Mouse (Mus musculus): ENCODE results near the gene Ifitm3. TPM values are rescaled to one million over a fixed set of nuclear protein-coding genes. Genes with fewer than 3 reads are reported as not detected.

Gene Ifitm3
- total and polyA plus RNA-seq, 3 experiments = 0.25 TPM; not detected in 2

GRCm38 (mm10) chr7:140971479-140972171 is 38.9 kb downstream of the Ifitm3 start:
- Histone ChIP-seq H3K4me2 (ENCODE audit: insufficient read depth, low read depth, poor library complexity, severe bottlenecking) (no peak overlapping the region), H3K79me2 (replicated peaks; ENCODE audit: control insufficient read depth, extremely low read depth, insufficient read depth, poor library complexity, severe bottlenecking) (no peaks in the 10 kb centered on the region), H3K27ac (ENCODE audit: insufficient read depth, low read depth) (no peak overlapping the region), H3K4me1 (ENCODE audit: control insufficient read depth in 1 of 2, insufficient read depth in 2 of 2) (peaks cover 18 to 70% of the 10 kb centered on the region in 2 experiments), H3K9me3 (replicated peaks; ENCODE audit: low read length) (no peaks in the 10 kb centered on the region), H3K27me3 (replicated peaks) (no peaks in the 10 kb centered on the region), H3K36me3 (replicated peaks in 1 of 2; ENCODE audit: control insufficient read depth in 1 of 2, insufficient read depth in 1 of 2, low read length in 1 of 2) (no peaks in the 10 kb centered on the region), H3K9ac (ENCODE audit: insufficient read depth, low read depth) (no peak overlapping the region), H3K4me3 (replicated peaks in 1 of 3; ENCODE audit: low read depth in 2 of 3, low read length in 2 of 3, poor library complexity in 1 of 3) (no peak overlapping the region)
- in situ Hi-C loops (cut with MboI; ENCODE audit: low pct_ligation_motif_present, low pct_unique_long_range_greater_than_20kb, low sequenced_read_pairs) (no loop called here), dilution Hi-C loops (cut with MboI; ENCODE audit: extremely low pct_ligation_motif_present, extremely low pct_unique_long_range_greater_than_20kb, low sequenced_read_pairs) (no loop called here)
- TF ChIP-seq IRF4 (IDR thresholded peaks at IDR 0.05; ENCODE audit: low read depth, low read length) (peak; percentile 30; the same call in 1 of the 2 replicates), HCFC1 (IDR thresholded peaks at IDR 0.05; ENCODE audit: low read depth, low read length) (peak; percentile 57), BHLHE40 (IDR thresholded peaks at IDR 0.05; ENCODE audit: low read depth, low read length) (no peak), MYC (IDR thresholded peaks at IDR 0.05; ENCODE audit: low read depth, low read length) (no peak), JUN (IDR thresholded peaks at IDR 0.05; ENCODE audit: insufficient read depth, low read depth, low read length) (no peak), GABPA (IDR thresholded peaks at IDR 0.05; ENCODE audit: insufficient replicate concordance, low read depth, low read length) (no peak), PAX5 (IDR thresholded peaks at IDR 0.05; ENCODE audit: low read length) (no peak), ELF1 (IDR thresholded peaks at IDR 0.05; ENCODE audit: low read depth, low read length) (peak; percentile 73), ZC3H11A (IDR thresholded peaks at IDR 0.05; ENCODE audit: low read depth, low read length) (no peak), POLR2AphosphoS2 (IDR thresholded peaks at IDR 0.05; ENCODE audit: low read depth, low read length) (no peak), ZNF384 (IDR thresholded peaks at IDR 0.05; ENCODE audit: low read depth, low read length) (no peak), NELFE (IDR thresholded peaks at IDR 0.05; ENCODE audit: low read depth, low read length) (no peak), UBTF (IDR thresholded peaks at IDR 0.05; ENCODE audit: low read depth, low read length) (no peak), SMC3 (IDR thresholded peaks at IDR 0.05; ENCODE audit: low read depth, low read length) (no peak), KAT2A (IDR thresholded peaks at IDR 0.05; ENCODE audit: insufficient replicate concordance, low read length) (no peak), TCF12 (IDR thresholded peaks at IDR 0.05; ENCODE audit: low read depth, low read length) (no peak), RAD21 (IDR thresholded peaks at IDR 0.05; ENCODE audit: low read depth, low read length) (no peak), MAZ (IDR thresholded peaks at IDR 0.05; ENCODE audit: low read depth, low read length) (no peak), E2F4 (IDR thresholded peaks at IDR 0.05; ENCODE audit: insufficient replicate concordance, low read depth, low read length) (no peak), SIN3A (IDR thresholded peaks at IDR 0.05; ENCODE audit: low read length) (no peak), NRF1 (IDR thresholded peaks at IDR 0.05; ENCODE audit: low read depth, low read length) (no peak), USF1 (IDR thresholded peaks at IDR 0.05; ENCODE audit: low read depth, low read length) (no peak), EP300 (IDR thresholded peaks at IDR 0.05; ENCODE audit: low read length) (peak; percentile 30; the same call in 1 of the 2 replicates), POLR2A (IDR thresholded peaks at IDR 0.05; ENCODE audit: low read depth, low read length) (peak; percentile 13; the same call in 1 of the 2 replicates)
- peak; percentile 31 for DNase-seq (ENCODE audit: extremely low read depth)
